Mouse (Mus musculus): ENCODE data around the gene Reln. TPM values are rescaled to one million over a fixed set of nuclear protein-coding genes. Genes with fewer than 3 reads are reported as not detected.

The Reln gene
- total RNA-seq, 1 experiment from 2014 or later, result 0.57 TPM

GRCm38 (mm10) chr5:21914776-21915175, 429.7 kb downstream of the Reln start:
- ATAC-seq (replicated peaks; ENCODE audit: insufficient number of reproducible peaks, low FRiP score, low TSS enrichment, poor library complexity, severe bottlenecking), result no peak

GRCm38 (mm10) chr5:21912835-21913530, 431.5 kb downstream of the Reln start:
- ATAC-seq (replicated peaks; ENCODE audit: insufficient number of reproducible peaks, low FRiP score, low TSS enrichment, poor library complexity, severe bottlenecking), result no peak

GRCm38 (mm10) chr5:21910726-21911125, 433.8 kb downstream of the Reln start:
- ATAC-seq (replicated peaks; ENCODE audit: insufficient number of reproducible peaks, low FRiP score, low TSS enrichment, poor library complexity, severe bottlenecking), result no peak

GRCm38 (mm10) chr5:21909713-21910112, 434.8 kb downstream of the Reln start:
- ATAC-seq (replicated peaks; ENCODE audit: insufficient number of reproducible peaks, low FRiP score, low TSS enrichment, poor library complexity, severe bottlenecking), result no peak

GRCm38 (mm10) chr5:21901411-21901810, 443.1 kb downstream of the Reln start:
- no peak for ATAC-seq (replicated peaks; ENCODE audit: insufficient number of reproducible peaks, low FRiP score, low TSS enrichment, poor library complexity, severe bottlenecking)

GRCm38 (mm10) chr5:21900891-21901290, 443.6 kb downstream of the Reln start:
- no peak for ATAC-seq (replicated peaks; ENCODE audit: insufficient number of reproducible peaks, low FRiP score, low TSS enrichment, poor library complexity, severe bottlenecking)

GRCm38 (mm10) chr5:21898875-21899274, 445.6 kb downstream of the Reln start:
- no peak for ATAC-seq (replicated peaks; ENCODE audit: insufficient number of reproducible peaks, low FRiP score, low TSS enrichment, poor library complexity, severe bottlenecking)

- ATAC-seq (replicated peaks; ENCODE audit: insufficient number of reproducible peaks, low FRiP score, low TSS enrichment, poor library complexity, severe bottlenecking), result no peak
Observed at GRCm38 (mm10) chr5:21896586-21896985, 447.9 kb downstream of the Reln start.

GRCm38 (mm10) chr5:21894168-21894567, 450.3 kb downstream of the Reln start:
- ATAC-seq (replicated peaks; ENCODE audit: insufficient number of reproducible peaks, low FRiP score, low TSS enrichment, poor library complexity, severe bottlenecking), result no peak

GRCm38 (mm10) chr5:21866750-21867149, 477.8 kb downstream of the Reln start:
- ATAC-seq (replicated peaks; ENCODE audit: insufficient number of reproducible peaks, low FRiP score, low TSS enrichment, poor library complexity, severe bottlenecking), result no peak

GRCm38 (mm10) chr5:21866311-21866712, 478.2 kb downstream of the Reln start:
- ATAC-seq (replicated peaks; ENCODE audit: insufficient number of reproducible peaks, low FRiP score, low TSS enrichment, poor library complexity, severe bottlenecking), result no peak

GRCm38 (mm10) chr5:21865346-21866107, 479.0 kb downstream of the Reln start, which contains the start of gene Slc26a5:
Slc26a5 (minus strand) TSS chr5:21865604.
- no peak for ATAC-seq (replicated peaks; ENCODE audit: insufficient number of reproducible peaks, low FRiP score, low TSS enrichment, poor library complexity, severe bottlenecking)

GRCm38 (mm10) chr5:21858653-21859052, 485.8 kb downstream of the Reln start:
- ATAC-seq (replicated peaks; ENCODE audit: insufficient number of reproducible peaks, low FRiP score, low TSS enrichment, poor library complexity, severe bottlenecking), result no peak

- ATAC-seq (replicated peaks; ENCODE audit: insufficient number of reproducible peaks, low FRiP score, low TSS enrichment, poor library complexity, severe bottlenecking), result no peak
Observed at GRCm38 (mm10) chr5:21851679-21852340, 492.7 kb downstream of the Reln start.

- no peak for ATAC-seq (replicated peaks; ENCODE audit: insufficient number of reproducible peaks, low FRiP score, low TSS enrichment, poor library complexity, severe bottlenecking)
Observed at GRCm38 (mm10) chr5:21847438-21847837, 497.1 kb downstream of the Reln start.

GRCm38 (mm10) chr5:21846616-21847290, 497.7 kb downstream of the Reln start:
- no peak for ATAC-seq (replicated peaks; ENCODE audit: insufficient number of reproducible peaks, low FRiP score, low TSS enrichment, poor library complexity, severe bottlenecking)

GRCm38 (mm10) chr5:21844676-21845075, 499.8 kb downstream of the Reln start:
- ATAC-seq (replicated peaks; ENCODE audit: insufficient number of reproducible peaks, low FRiP score, low TSS enrichment, poor library complexity, severe bottlenecking), result no peak

Data from monocyte, adult 5-6 weeks (primary cell).